Mouse (Mus musculus) skeletal muscle tissue, postnatal 0 days (tissue): ENCODE data around the gene Polr1e. TPM values are rescaled to one million over a fixed set of nuclear protein-coding genes. Genes with fewer than 3 reads are reported as not detected.

Experiments used
- polyA plus RNA-seq: library from polyadenylated mRNA; unstranded; fragments of >200 nt; fragmentation: Nextera tagmentation; extraction: Ambion mirVana; gene quantifications from 2 replicates; pipeline ENCODE4 v1.2.1, GENCODE M21; 2015

Polr1e gene
- polyA plus RNA-seq: 13.9 and 14.6 TPM in 2 replicates

DNA sequence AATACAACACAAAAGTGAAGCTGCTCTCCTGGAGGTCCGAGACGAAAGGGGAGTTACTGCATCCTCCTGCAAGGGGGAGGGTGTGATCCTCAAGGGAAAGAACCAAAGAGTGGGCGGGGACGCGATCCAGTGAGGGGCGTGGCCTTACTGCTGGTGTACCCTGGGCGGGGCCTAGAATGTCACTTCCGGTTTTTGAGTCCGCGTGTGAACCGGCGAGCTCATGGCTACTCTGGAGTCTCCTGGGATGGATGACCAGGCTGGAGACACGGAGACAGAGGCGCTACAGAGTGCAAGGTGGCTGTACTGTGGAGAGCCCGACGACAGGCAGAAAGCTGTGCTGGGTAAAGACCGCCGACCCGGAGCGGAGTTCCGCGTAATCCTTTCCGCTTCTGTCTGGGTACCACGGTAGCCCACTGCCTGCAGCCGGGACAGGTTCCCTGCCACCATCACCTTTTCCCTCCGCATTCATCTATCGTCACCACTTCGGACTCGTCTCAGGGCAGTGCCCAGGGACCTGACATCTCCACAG is at the start of gene Polr1e:
Gene Polr1e (plus strand): TSS at position 132 of the 529 bp plus-strand sequence.

DNA sequence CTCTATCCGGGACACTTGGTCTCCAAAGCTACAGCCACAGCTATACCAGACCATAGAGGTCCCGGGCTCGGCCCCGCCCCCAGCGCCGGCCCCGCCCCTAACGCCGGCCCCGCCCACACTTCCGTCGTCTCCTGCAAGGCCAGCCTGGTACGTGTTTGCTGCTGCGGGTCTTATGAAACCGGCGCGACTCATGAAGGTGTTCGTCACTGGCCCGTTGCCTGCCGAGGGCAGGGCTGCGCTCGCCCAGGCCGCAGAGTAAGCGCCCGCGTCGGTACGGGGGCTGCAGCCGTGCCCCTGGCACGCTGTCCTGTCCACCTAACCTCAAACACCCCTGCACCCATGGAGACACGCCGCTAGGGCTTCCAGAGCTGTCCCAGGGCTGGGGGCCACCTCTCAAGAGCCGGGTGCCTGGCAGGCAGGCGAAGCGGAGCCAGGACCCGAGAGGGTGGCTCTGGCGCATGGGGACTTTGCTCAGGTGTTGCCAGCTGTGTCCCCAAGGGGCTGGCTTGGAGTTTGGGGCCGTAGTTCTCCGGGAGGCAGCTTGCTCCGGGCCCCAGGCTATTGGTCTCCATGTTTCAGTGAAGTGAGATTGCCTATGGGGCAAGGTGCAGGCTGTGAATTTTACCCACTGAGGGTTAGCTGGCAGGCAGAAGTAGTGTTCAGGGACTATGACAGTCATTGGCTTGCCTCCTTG is 37.0 kb upstream of the Polr1e start, which contains the start of gene Grhpr:
Gene Grhpr (plus strand): TSS at position 116 of the 694 bp plus-strand sequence.

GRCm38 (mm10) chr4:45012105-45012975 is 6.0 kb upstream of the Polr1e start, which contains the start of gene Zbtb5:
Gene Zbtb5 (minus strand): TSS chr4:45012412.

GRCm38 (mm10) chr4:45084021-45084894 is 65.9 kb downstream of the Polr1e start, which contains the start of gene Fbxo10:
Gene Fbxo10 (minus strand): TSS chr4:45084604.

Other genes starting within 250 kb of the Polr1e start
- 40.2 and 46.2 TPM in 2 replicates for gene Grhpr, start 37.2 kb upstream of the Polr1e start, polyA plus RNA-seq
- 5.7 and 7.2 TPM in 2 replicates for gene Zbtb5, start 6.2 kb upstream of the Polr1e start, polyA plus RNA-seq
- 7.0 and 7.3 TPM in 2 replicates for gene Fbxo10, start 66.0 kb downstream of the Polr1e start, polyA plus RNA-seq
- 188 and 193 TPM in 2 replicates for gene Tomm5, start 89.5 kb downstream of the Polr1e start, polyA plus RNA-seq
- 2.1 and 2.4 TPM in 2 replicates for gene Frmpd1, start 166.3 kb downstream of the Polr1e start, polyA plus RNA-seq